Mouse (Mus musculus) left cerebral cortex, postnatal 36 days (tissue): ENCODE results near the gene Trp53. TPM values are rescaled to one million over a fixed set of nuclear protein-coding genes. Genes with fewer than 3 reads are reported as not detected.
"Not testable (repeated sequence)": the region's sequence is repeated elsewhere in the genome, so short reads cannot be mapped to it uniquely, and the experiment has no call there.

ENCODE experiments used
- DNase-seq, 2 experiments: peaks; one replicate each; pipeline ENCODE4 v3.0.0; 2021 to 2022; ENCODE audit warnings: low spot score in 2 of 2, mixed read lengths in 1 of 2
- intact Hi-C: fragments of 180-260 bp; cut with DNase I; formaldehyde crosslinking; loops from one replicate; pipeline ENCODE4 v1.15.1; 2025
- total RNA-seq, 2 experiments: library from RNA; stranded (reverse); gene quantifications; 2 replicates each; pipeline ENCODE4 v1.2.3; 2021

Gene Trp53
- total RNA-seq, 2 experiments from 2014 or later: 21.7 to 22.6 TPM

DNA sequence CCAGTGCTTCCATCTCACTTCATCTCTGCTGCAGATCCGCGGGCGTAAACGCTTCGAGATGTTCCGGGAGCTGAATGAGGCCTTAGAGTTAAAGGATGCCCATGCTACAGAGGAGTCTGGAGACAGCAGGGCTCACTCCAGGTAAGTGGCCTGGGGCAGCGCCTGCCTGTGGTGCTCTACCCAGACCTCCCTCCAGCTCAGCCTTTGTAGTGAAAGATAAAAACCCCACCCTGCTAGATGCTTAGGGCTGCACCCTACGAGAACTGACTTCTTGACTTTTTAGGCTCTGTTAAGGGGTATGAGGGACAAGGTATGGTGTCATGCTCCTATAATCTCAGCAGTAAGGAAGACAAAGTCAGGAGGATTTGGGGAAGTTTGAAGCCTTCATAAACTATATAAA lies 10.5 kb downstream of the Trp53 start:
- intact Hi-C loops: no loop called here
- no peak for DNase-seq

- no peak for DNase-seq
- intact Hi-C loops: no loop called here
These were observed 11.3 kb downstream of the Trp53 start for GRCm38 (mm10) chr11:69591424-69591823.

DNA sequence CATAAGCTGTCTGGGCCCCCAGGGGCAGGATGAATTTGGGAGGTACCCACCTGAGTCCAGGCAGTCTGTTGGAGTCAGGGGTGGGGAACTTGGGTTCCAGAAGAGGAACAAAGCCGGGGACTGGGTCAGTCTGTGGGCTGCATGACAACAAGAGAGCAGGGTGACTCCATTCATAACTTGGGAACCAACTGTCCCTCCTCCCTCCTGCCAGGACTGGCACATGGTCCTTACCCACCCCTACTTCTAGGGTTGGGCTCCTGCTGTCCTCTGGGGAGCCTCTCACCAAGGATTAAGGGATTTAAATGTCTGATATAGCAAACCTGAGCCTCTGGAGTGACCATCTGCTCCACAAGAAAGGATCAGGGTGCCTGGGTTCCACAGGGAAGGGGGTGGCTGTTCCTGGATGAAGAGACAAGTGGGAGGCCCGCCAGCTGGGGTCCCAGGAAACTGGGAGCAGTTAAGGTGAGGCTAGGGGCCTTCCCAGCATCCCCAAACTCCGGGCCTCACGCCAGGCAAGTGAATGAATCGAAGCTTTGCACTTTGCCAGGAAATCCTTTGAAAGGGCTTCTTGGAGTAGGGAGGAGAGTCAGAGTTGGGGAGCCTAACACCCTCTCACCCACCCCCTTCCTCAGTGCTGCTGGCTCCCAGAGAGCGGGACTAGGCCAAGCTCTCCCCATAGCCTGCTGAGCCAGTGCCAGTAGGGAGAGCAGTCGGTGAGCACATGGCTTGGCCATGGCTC lies 11.9 kb downstream of the Trp53 start:
- intact Hi-C loops: loop anchor here (1.0 kb wide), 1 partner anchor 8 kb away; no protein-coding TSS in a partner anchor
- peak; percentile 52 to 59 for DNase-seq

GRCm38 (mm10) chr11:69592799-69593198 lies 12.6 kb downstream of the Trp53 start:
- no peak for DNase-seq
- intact Hi-C loops: loop anchor here (1.0 kb wide), 1 partner anchor 8 kb away; no protein-coding TSS in a partner anchor

- DNase-seq: no peak
- intact Hi-C loops: no loop called here
These were observed 14.7 kb downstream of the Trp53 start for GRCm38 (mm10) chr11:69594853-69595252.

- DNase-seq: no peak
- intact Hi-C loops: no loop called here
These were observed 19.3 kb downstream of the Trp53 start for GRCm38 (mm10) chr11:69599436-69599835.

GRCm38 (mm10) chr11:69600098-69600497 lies 19.9 kb downstream of the Trp53 start:
- intact Hi-C loops: loop anchor here (1.0 kb wide), 1 partner anchor 8 kb away; no protein-coding TSS in a partner anchor
- DNase-seq: peak; percentile 47 to 59

GRCm38 (mm10) chr11:69601768-69602167 lies 21.6 kb downstream of the Trp53 start:
- intact Hi-C loops: no loop called here
- no peak for DNase-seq

DNA sequence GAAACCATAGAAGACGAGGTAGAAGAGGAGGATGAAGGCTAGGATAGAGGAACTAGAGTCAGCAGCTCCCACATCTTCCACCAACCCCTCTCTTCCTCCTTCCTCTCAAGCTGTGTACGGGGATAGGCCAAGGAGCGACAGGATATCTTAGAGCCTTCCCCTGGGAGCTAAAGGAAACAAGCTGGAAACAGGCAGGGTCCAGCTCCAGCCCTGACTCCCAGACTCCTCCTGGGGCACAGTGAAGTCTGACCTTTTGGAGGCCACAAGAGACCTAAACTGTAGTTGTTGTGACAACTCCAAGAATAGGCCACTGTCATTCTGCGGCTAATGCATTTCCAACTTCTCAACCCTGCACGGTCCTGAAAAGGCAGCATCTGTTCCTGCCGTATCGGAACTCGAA lies 23.4 kb downstream of the Trp53 start:
- no peak for DNase-seq
- intact Hi-C loops: no loop called here

- DNase-seq: no peak
- intact Hi-C loops: loop anchor here (2.0 kb wide), 1 partner anchor 24 kb away; the partner anchor contains the start of genes Trp53 and Wrap53
These were observed 24.2 kb downstream of the Trp53 start for GRCm38 (mm10) chr11:69604347-69604746.

GRCm38 (mm10) chr11:69604795-69605664 lies 24.9 kb downstream of the Trp53 start:
- intact Hi-C loops: loop anchor here (2.0 kb wide), 1 partner anchor 24 kb away; the partner anchor contains the start of genes Trp53 and Wrap53
- peak; percentile 42 to 43 for DNase-seq

GRCm38 (mm10) chr11:69605726-69606490 lies 25.7 kb downstream of the Trp53 start, which contains the start of gene Atp1b2:
Gene Atp1b2 (minus strand): TSS chr11:69605942.
- intact Hi-C loops: loop anchor here (2.0 kb wide), 1 partner anchor 25 kb away; the partner anchor contains the start of genes Trp53 and Wrap53
- DNase-seq: peak; percentile 74 to 79

DNA sequence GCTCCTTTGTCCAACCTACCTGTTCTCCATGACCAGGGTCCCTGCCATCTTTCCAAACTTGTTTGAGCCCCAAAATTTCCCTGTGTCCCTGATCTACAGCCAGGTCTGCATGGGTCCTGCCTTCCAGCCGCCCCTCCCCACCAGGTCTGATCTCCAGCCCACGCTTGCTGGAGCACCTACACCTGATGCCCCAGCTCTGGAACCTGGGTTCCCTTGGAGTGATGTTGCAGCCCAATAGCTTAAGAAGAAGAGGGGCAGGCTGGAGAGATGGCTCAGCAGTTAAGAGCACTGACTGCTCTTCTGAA lies 26.3 kb downstream of the Trp53 start:
- no peak for DNase-seq
- intact Hi-C loops: no loop called here

- no peak for DNase-seq
- intact Hi-C loops: no loop called here
These were observed 26.7 kb downstream of the Trp53 start for GRCm38 (mm10) chr11:69606832-69607231.

DNA sequence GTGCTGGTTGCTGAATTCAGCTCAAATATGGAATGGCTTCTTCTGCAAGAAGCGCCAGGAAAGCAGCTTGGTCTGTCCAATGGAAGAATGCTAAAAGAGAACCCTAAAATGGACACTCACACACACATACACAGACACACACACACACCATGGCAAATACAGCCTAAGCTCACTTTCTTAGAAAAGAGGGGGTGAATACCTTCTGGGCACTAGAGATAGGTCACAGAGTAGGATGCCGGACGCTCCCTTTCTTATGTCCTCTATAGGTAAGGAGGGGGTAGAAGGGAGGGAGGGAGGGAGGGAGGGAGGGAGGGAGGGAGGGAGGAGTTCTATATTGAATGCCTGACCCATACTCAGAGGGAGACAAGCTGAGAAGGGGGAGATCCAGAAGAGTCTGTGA lies 28.4 kb downstream of the Trp53 start:
- no peak for DNase-seq
- intact Hi-C loops: no loop called here

GRCm38 (mm10) chr11:69609416-69609815 lies 29.3 kb downstream of the Trp53 start:
- DNase-seq: no peak
- intact Hi-C loops: no loop called here

GRCm38 (mm10) chr11:69610899-69611298 lies 30.7 kb downstream of the Trp53 start:
- DNase-seq: no peak
- intact Hi-C loops: no loop called here

- peak; percentile 61 to 67 for DNase-seq
- intact Hi-C loops: loop anchor here (1.0 kb wide), 1 partner anchor 34 kb away; no protein-coding TSS in a partner anchor
These were observed 33.5 kb downstream of the Trp53 start for GRCm38 (mm10) chr11:69613553-69614256.

- intact Hi-C loops: loop anchor here (1.0 kb wide), 1 partner anchor 35 kb away; no protein-coding TSS in a partner anchor
These were observed 34.1 kb downstream of the Trp53 start for GRCm38 (mm10) chr11:69614257-69614588.

More at GRCm38 (mm10) chr11:69614257-69614588, 34.1 kb downstream of the Trp53 start:
- not testable (repeated sequence) for DNase-seq
